Mouse (Mus musculus) hindbrain, embryonic 15.5 days (tissue): ENCODE data around the gene Olfr66. TPM values are rescaled to one million over a fixed set of nuclear protein-coding genes. Genes with fewer than 3 reads are reported as not detected.

Experiments
- ATAC-seq: fragments of 200-750 bp; cut with Nextera tagmentation; 2 replicates; pipeline ENCODE4 v1.8.0; 2017; ENCODE audit warnings: low read depth, moderate number of reproducible peaks, moderate TSS enrichment; ENCODE audit not compliant: low FRiP score
- H3K27ac ChIP-seq: fragments of 300-500 bp; sonication (generic); replicated peaks from 2 replicates; pipeline ENCODE4 v1.5.1; 2015; ENCODE audit warnings: mild to moderate bottlenecking, inconsistent platforms
- H3K27me3 ChIP-seq: fragments of 300-500 bp; sonication (generic); 2 replicates; pipeline ENCODE4 v1.6.1; 2015; ENCODE audit warnings: control low read depth, inconsistent platforms
- H3K36me3 ChIP-seq: fragments of 300-500 bp; sonication (generic); 2 replicates; pipeline ENCODE4 v1.6.1; 2015; ENCODE audit warnings: control low read depth, inconsistent platforms
- H3K4me1 ChIP-seq: fragments of 300-500 bp; sonication (generic); replicated peaks from 2 replicates; pipeline ENCODE4 v1.6.1; 2015; ENCODE audit warnings: control low read depth, inconsistent platforms
- H3K4me2 ChIP-seq: fragments of 300-500 bp; sonication (generic); 2 replicates; pipeline ENCODE4 v1.6.1; 2015; ENCODE audit warnings: moderate library complexity, mild to moderate bottlenecking, inconsistent platforms
- H3K4me3 ChIP-seq: fragments of 300-500 bp; sonication (generic); 2 replicates; pipeline ENCODE4 v1.5.1; 2015; ENCODE audit warnings: mild to moderate bottlenecking, inconsistent platforms
- H3K9ac ChIP-seq: fragments of 300-500 bp; sonication (generic); 2 replicates; pipeline ENCODE4 v1.6.1; 2015; ENCODE audit warnings: inconsistent platforms
- H3K9me3 ChIP-seq: fragments of 300-500 bp; sonication (generic); 2 replicates; pipeline ENCODE4 v1.6.1; 2016; ENCODE audit warnings: control low read depth, inconsistent platforms
- WGBS: fragments of 180-500 bp; shearing (Covaris S2); methylation state at CpG from one replicate; pipeline ENCODE4 v1.1.7; 2015; 5-methylcytosine and 5-hydroxymethylcytosine counted together
- polyA plus RNA-seq: library from polyadenylated mRNA; unstranded; fragments of >200 nt; fragmentation: Nextera tagmentation; extraction: Ambion mirVana; gene quantifications from 2 replicates; pipeline ENCODE4 v1.2.1, GENCODE M21; 2015

Gene Olfr66
- polyA plus RNA-seq, 1 experiment from 2014 or later, result not detected

DNA sequence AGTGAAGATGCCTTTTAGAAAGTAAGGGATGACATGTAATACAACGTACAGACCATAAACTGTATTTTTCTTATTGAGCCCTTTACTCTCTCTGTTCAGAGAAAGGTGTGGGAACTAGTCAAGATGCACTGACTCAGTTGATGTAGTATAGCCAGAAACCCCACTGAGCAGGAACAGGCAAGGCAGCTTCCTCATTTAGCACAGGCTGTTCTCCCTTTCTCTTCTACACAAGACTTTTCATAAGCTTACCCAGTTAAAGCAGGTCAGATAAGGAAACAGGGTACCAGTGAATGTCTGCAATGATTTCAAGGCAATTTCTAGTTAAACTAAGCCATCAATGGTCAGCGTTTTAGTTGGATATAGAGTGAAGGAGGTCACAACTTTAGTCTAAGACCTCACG is 24.5 kb downstream of the Olfr66 start:
- WGBS, result 83% methylated on average over 3 of the region's 3 CpGs
- H3K9me3 ChIP-seq, result no peaks in the 10 kb centered on the region
- no peak for ATAC-seq
- no peaks in the 10 kb centered on the region for H3K4me1 ChIP-seq
- H3K36me3 ChIP-seq, result no peaks in the 10 kb centered on the region
- H3K9ac ChIP-seq, result no peak overlapping the region
- no peaks in the 10 kb centered on the region for H3K27me3 ChIP-seq
- no peak overlapping the region for H3K4me3 ChIP-seq
- no peak overlapping the region for H3K4me2 ChIP-seq
- H3K27ac ChIP-seq, result no peak overlapping the region

DNA sequence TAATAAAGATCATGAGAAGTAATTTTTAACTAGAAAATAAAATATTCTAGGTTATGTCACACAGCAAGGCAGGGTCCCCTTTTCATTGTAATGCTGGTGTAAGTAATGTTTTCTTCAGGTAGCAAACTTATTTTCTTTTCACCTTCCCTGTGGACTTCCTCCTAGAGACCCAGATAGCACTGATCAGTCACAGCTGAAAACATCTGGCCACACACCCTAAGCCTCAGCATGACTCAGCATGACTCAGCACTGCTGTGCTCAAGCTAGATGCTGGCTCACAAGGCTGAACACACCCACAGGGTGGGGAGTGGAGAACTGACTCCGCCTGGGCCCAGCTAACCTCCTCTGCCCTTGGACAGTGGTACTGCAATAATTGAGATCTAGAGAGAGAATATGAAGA is 25.2 kb downstream of the Olfr66 start:
- Histone ChIP-seq H3K27ac (no peak overlapping the region), H3K4me3 (no peak overlapping the region), H3K4me2 (no peak overlapping the region), H3K9ac (no peak overlapping the region), H3K9me3 (no peaks in the 10 kb centered on the region), H3K4me1 (no peaks in the 10 kb centered on the region), H3K27me3 (no peaks in the 10 kb centered on the region), H3K36me3 (no peaks in the 10 kb centered on the region)
- no peak for ATAC-seq
- whole genome bisulfite sequencing, result 71% methylated on average over 1 of the region's 1 CpGs

DNA sequence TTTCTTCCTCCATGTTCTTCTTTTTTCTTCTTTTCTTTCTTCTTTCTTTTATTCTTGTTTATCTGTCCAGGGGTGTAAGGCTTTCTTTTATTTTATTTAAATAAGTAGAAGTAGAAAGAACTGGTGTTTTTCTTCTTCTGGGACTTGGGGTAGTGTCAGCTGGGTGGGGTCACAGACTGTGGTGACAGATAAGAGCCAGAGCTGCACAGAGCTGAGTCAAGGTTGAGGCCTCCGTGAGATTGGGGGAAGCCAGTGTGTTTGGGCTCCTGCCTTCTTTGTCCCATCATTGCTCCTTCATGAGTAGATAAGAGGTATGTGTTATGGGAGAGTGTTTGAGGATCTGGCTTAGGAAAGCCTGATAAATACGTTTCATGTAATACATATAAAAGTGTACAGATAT is 27.0 kb downstream of the Olfr66 start:
- no peaks in the 10 kb centered on the region for H3K36me3 ChIP-seq
- 80% methylated on average over 2 of the region's 2 CpGs for WGBS
- no peak for ATAC-seq
- no peaks in the 10 kb centered on the region for H3K9me3 ChIP-seq
- no peak overlapping the region for H3K4me3 ChIP-seq
- H3K4me2 ChIP-seq, result no peak overlapping the region
- no peak overlapping the region for H3K9ac ChIP-seq
- no peak overlapping the region for H3K27ac ChIP-seq
- H3K27me3 ChIP-seq, result no peaks in the 10 kb centered on the region
- no peaks in the 10 kb centered on the region for H3K4me1 ChIP-seq

DNA sequence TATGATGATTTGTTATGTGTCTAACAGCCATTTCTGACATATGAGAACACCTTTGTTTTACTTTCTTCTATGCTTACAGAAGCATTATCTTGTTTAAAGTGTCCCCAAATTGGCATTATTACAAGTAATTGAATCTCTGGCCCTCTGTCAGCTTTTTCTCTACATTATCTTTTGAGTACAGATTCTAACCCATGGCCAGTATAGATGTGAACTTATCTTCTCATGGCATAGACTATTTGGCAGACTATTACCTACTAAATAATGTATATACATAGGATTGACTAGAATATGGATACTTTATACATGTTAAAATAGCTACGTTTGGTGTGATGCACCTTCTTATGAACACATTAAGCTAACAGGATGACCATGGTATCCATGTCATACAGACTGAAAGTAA is 31.4 kb downstream of the Olfr66 start:
- no peak for ATAC-seq
- WGBS, result 71% methylated on average over 1 of the region's 1 CpGs

DNA sequence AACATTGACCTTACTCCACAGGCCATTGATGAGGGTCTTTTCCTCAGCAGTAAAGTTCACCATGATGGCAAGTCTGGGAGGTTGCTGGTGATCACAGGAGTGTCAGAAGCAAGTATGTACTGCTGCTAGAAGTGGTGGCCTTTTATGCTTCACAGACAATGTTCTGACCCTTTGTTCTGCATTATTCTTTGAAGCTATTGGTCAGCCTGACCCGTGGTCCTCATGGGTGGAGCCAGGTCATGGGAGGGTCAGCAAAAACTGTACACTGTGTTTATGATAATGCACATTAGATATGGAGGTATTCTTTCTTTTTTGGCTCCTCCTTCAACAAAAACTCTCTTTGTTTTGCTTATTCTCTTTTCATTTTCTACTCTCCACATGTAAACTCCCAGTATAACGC is 33.0 kb downstream of the Olfr66 start, which contains the start of gene Hbb-y:
Gene Hbb-y, minus strand, starts transcription at position 127 of the 400 bp plus-strand sequence.
- no peak within 1 kb of the TSS for H3K4me2 ChIP-seq
- no peak for ATAC-seq
- no peaks in the 10 kb centered on the region for H3K9me3 ChIP-seq
- no peaks in the 10 kb centered on the region for H3K27me3 ChIP-seq
- no peak within 1 kb of the TSS for H3K4me3 ChIP-seq
- no peaks in the 10 kb centered on the region for H3K36me3 ChIP-seq
- no peak within 1 kb of the TSS for H3K9ac ChIP-seq
- 65% methylated on average over 2 of the region's 2 CpGs for whole genome bisulfite sequencing
- no peaks in the 10 kb centered on the region for H3K4me1 ChIP-seq
- no peak within 1 kb of the TSS for H3K27ac ChIP-seq

More for the DNA sequence above, 31.4 kb downstream of the Olfr66 start:
- Histone ChIP-seq H3K9ac (no peak overlapping the region), H3K36me3 (no peaks in the 10 kb centered on the region), H3K27me3 (no peaks in the 10 kb centered on the region), H3K4me2 (no peak overlapping the region), H3K4me3 (no peak overlapping the region), H3K4me1 (no peaks in the 10 kb centered on the region), H3K9me3 (no peaks in the 10 kb centered on the region), H3K27ac (no peak overlapping the region)

DNA sequence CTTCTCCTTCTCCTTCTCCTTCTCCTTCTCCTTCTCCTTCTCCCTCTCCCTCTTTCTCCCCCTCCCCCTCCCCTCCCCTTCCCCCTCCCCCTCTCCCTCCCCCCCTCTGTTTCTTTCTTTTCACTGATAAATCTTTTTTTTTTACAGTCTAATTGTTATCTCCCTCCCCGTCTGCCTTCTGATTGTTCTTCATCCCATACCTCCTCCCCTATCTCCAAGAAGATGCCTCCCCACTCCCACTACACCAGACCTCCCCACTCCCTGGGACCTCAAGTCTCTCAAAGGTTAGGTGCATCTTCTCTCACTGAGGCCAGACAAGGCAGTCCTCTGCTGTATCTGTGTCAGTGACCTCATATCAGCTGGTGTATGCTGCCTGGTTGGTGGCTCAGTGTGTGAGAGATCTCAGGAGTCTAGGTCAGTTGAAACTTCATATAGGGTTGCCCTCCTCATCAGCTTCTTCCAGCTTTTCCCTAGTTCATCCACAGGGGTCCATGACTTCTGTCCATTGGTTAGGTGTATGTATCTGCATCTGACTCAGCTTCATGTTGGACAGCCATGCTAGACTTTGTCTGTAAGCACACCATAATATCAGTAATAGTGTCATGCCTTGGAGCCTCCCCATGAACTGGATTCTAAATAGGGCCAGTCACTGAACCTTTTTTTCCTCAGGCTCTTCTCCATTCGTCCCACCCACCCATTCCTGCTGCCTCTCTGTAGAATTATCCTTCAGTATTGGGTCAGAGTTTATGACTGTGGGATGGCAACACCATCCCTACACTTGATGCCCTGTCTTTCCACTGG is 41.3 kb downstream of the Olfr66 start:
- H3K4me1 ChIP-seq, result no peaks in the 10 kb centered on the region
- no peaks in the 10 kb centered on the region for H3K9me3 ChIP-seq
- no peak overlapping the region for H3K9ac ChIP-seq
- H3K36me3 ChIP-seq, result no peaks in the 10 kb centered on the region
- no peak for ATAC-seq
- H3K27me3 ChIP-seq, result no peaks in the 10 kb centered on the region
- 67% methylated on average over 2 of the region's 2 CpGs for WGBS
- H3K4me2 ChIP-seq, result no peak overlapping the region
- no peak overlapping the region for H3K27ac ChIP-seq
- no peak overlapping the region for H3K4me3 ChIP-seq

DNA sequence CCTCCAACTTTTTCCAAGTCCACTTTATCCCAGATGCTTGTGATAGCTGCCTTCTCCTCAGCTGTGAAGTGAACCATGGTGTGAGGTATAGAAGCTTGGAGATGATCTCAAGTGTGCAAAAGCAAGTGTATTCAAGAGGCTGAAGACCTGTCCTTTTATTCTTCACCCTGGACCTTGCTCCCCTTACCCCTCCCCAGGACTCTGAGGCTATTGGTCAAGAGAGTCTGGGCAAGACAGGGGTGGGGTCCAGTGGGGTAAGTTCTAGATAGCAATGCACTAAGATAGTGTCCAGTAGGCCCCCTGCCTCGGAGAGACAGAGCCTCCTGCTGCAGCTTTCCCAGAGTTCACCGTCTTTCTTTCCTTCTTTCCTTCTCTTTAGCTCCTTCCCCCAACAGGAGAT is 43.0 kb downstream of the Olfr66 start, which contains the start of gene Hbb-bh1:
Gene Hbb-bh1, minus strand, starts transcription at position 131 of the 400 bp plus-strand sequence.
- no peak within 1 kb of the TSS for H3K4me2 ChIP-seq
- ATAC-seq, result no peak
- no peak within 1 kb of the TSS for H3K4me3 ChIP-seq
- H3K27me3 ChIP-seq, result no peaks in the 10 kb centered on the region
- no peak within 1 kb of the TSS for H3K27ac ChIP-seq
- WGBS, result 94% methylated on average over 2 of the region's 2 CpGs
- no peaks in the 10 kb centered on the region for H3K4me1 ChIP-seq
- H3K9ac ChIP-seq, result no peak within 1 kb of the TSS
- no peaks in the 10 kb centered on the region for H3K36me3 ChIP-seq
- H3K9me3 ChIP-seq, result no peaks in the 10 kb centered on the region

DNA sequence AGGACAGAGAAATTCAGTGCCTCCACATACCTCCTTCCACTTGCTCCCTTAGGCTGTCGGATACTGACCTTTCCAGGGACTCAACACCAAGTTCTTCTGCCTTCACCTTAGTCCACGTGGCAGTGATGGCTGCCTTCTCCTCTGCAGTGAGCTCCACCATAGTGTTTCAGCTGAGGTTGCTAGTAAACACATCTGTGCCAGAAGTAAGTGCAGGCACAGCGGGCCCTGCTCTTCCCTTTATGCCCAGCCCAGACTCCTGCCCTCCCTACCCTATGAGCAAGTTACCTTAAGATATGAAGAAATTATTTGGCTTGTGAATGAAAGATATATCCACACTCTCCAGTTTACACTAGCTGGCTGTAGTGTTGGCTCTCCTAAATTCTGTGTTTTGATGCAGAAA is 45.8 kb downstream of the Olfr66 start, which contains the start of gene Hbb-bh2:
Gene Hbb-bh2, minus strand, starts transcription at position 253 of the 400 bp plus-strand sequence.
- WGBS, result 79% methylated on average over 3 of the region's 3 CpGs
- no peak within 1 kb of the TSS for H3K27ac ChIP-seq
- H3K4me2 ChIP-seq, result no peak within 1 kb of the TSS
- no peak within 1 kb of the TSS for H3K4me3 ChIP-seq
- H3K27me3 ChIP-seq, result no peaks in the 10 kb centered on the region
- no peaks in the 10 kb centered on the region for H3K4me1 ChIP-seq
- ATAC-seq, result no peak
- H3K9ac ChIP-seq, result no peak within 1 kb of the TSS
- no peaks in the 10 kb centered on the region for H3K36me3 ChIP-seq
- no peaks in the 10 kb centered on the region for H3K9me3 ChIP-seq

Other genes with a start within 250 kb of the Olfr66 start
- gene Olfr622, start 243.6 kb downstream of the Olfr66 start, polyA plus RNA-seq, result not detected in 2 replicates
- not detected in 2 replicates for gene Olfr623, start 222.6 kb downstream of the Olfr66 start, polyA plus RNA-seq
- gene Olfr624, start 215.1 kb downstream of the Olfr66 start, polyA plus RNA-seq, result 0.03 TPM in 1 of 2 replicates, not detected in the other
- gene Olfr625-ps1, start 203.5 kb downstream of the Olfr66 start, polyA plus RNA-seq, result not detected in 2 replicates
- not detected in 2 replicates for gene Olfr243, start 171.6 kb downstream of the Olfr66 start, polyA plus RNA-seq
- not detected in 2 replicates for gene Olfr628, start 155.9 kb downstream of the Olfr66 start, polyA plus RNA-seq
- gene Olfr629, start 141.3 kb downstream of the Olfr66 start, polyA plus RNA-seq, result not detected in 2 replicates
- not detected in 2 replicates for gene Olfr630, start 128.9 kb downstream of the Olfr66 start, polyA plus RNA-seq
- not detected in 2 replicates for gene Olfr69, start 114.7 kb downstream of the Olfr66 start, polyA plus RNA-seq
- gene Olfr68, start 106.6 kb downstream of the Olfr66 start, polyA plus RNA-seq, result not detected in 2 replicates
- not detected in 2 replicates for gene Olfr67, start 94.4 kb downstream of the Olfr66 start, polyA plus RNA-seq
- 1,494 and 1,956 TPM in 2 replicates for gene Hbb-bt, start 72.3 kb downstream of the Olfr66 start, polyA plus RNA-seq
- 4,421 and 5,872 TPM in 2 replicates for gene Hbb-bs, start 58.2 kb downstream of the Olfr66 start, polyA plus RNA-seq
- gene Hbb-bh2, start 45.7 kb downstream of the Olfr66 start, polyA plus RNA-seq, result not detected in 2 replicates
- gene Hbb-bh1, start 43.1 kb downstream of the Olfr66 start, polyA plus RNA-seq, result 1.3 and 2.5 TPM in 2 replicates
- gene Hbb-y, start 33.0 kb downstream of the Olfr66 start, polyA plus RNA-seq, result 123 and 187 TPM in 2 replicates
- gene Olfr64, start 8.2 kb upstream of the Olfr66 start, polyA plus RNA-seq, result not detected in 2 replicates
- gene Olfr65, start 17.2 kb upstream of the Olfr66 start, polyA plus RNA-seq, result not detected in 2 replicates
- not detected in 2 replicates for gene Olfr631, start 42.6 kb upstream of the Olfr66 start, polyA plus RNA-seq
- gene Olfr632, start 48.1 kb upstream of the Olfr66 start, polyA plus RNA-seq, result not detected in 2 replicates
- not detected in 2 replicates for gene Olfr633, start 58.2 kb upstream of the Olfr66 start, polyA plus RNA-seq
- gene Olfr635, start 84.9 kb upstream of the Olfr66 start, polyA plus RNA-seq, result not detected in 2 replicates
- not detected in 2 replicates for gene Olfr638, start 112.5 kb upstream of the Olfr66 start, polyA plus RNA-seq
- 0.03 TPM in 1 of 2 replicates, not detected in the other for gene Olfr639, start 131.1 kb upstream of the Olfr66 start, polyA plus RNA-seq
- not detected in 2 replicates for gene Olfr640, start 139.3 kb upstream of the Olfr66 start, polyA plus RNA-seq
- not detected in 2 replicates for gene Olfr641, start 149.2 kb upstream of the Olfr66 start, polyA plus RNA-seq
- not detected in 2 replicates for gene Olfr642, start 166.4 kb upstream of the Olfr66 start, polyA plus RNA-seq
- gene 4930516K23Rik, start 175.2 kb upstream of the Olfr66 start, polyA plus RNA-seq, result not detected in 2 replicates
- gene Olfr644, start 185.6 kb upstream of the Olfr66 start, polyA plus RNA-seq, result not detected in 2 replicates
- gene Olfr645, start 199.2 kb upstream of the Olfr66 start, polyA plus RNA-seq, result not detected in 2 replicates
- gene Olfr646, start 218.6 kb upstream of the Olfr66 start, polyA plus RNA-seq, result not detected in 2 replicates
- gene Ubqln5, start 243.6 kb upstream of the Olfr66 start, polyA plus RNA-seq, result not detected in 2 replicates